Mouse (Mus musculus) adrenal gland, postnatal 36 days (tissue): ENCODE data around the gene Kif5a. TPM values are rescaled to one million over a fixed set of nuclear protein-coding genes. Genes with fewer than 3 reads are reported as not detected.
A peak's percentile ranks its signal among the peaks of the same experiment; 100 is the strongest.

Experiments
- DNase-seq, 2 experiments: peaks; one replicate each; pipeline ENCODE4 v3.0.0; 2021; ENCODE audit warnings: mixed read lengths in 1 of 2
- total RNA-seq, 2 experiments: library from RNA; stranded (reverse); gene quantifications; 2 replicates each; pipeline ENCODE4 v1.2.3; 2021

Gene Kif5a
- total RNA-seq, 2 experiments from 2014 or later, result 6.3 to 7.5 TPM

DNA sequence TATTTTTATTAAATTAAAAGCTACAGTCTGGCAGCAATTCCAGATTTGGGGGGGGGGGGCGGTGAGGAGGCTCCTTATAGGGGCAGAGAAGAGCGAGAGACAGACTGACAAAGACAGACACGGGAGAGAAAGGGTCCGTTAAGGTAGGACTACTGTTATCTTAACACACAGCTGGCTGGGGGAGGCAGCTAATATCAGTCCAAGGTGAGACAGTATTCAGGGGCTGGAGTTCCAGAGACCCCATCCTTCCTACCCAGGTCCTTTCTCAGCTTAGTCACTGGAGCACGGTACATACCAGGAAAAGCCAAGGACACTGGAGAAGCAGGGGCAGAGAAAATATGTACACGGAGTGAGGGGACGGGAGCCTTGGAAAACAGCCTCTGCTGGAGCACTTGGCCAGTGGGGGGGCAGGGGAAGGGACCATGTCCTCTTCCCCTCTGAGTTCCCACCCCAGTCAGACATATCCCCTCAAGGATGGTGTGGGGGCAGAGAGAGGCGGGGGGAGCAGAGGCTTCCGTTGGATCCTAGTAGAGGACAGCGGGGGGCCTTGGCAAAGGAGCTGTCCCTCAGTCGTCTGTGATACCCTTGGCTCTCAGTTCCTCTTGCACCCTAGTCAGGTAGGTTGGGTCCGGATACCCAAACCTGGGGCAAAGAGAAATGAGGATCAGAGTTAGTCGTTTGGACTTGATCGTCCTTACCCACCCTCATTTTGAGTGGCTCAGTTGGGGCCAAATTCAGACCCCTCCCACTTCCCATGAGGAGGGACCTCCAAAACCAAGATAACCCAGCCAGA is 72.6 kb downstream of the Kif5a start:
- no peak for DNase-seq

DNA sequence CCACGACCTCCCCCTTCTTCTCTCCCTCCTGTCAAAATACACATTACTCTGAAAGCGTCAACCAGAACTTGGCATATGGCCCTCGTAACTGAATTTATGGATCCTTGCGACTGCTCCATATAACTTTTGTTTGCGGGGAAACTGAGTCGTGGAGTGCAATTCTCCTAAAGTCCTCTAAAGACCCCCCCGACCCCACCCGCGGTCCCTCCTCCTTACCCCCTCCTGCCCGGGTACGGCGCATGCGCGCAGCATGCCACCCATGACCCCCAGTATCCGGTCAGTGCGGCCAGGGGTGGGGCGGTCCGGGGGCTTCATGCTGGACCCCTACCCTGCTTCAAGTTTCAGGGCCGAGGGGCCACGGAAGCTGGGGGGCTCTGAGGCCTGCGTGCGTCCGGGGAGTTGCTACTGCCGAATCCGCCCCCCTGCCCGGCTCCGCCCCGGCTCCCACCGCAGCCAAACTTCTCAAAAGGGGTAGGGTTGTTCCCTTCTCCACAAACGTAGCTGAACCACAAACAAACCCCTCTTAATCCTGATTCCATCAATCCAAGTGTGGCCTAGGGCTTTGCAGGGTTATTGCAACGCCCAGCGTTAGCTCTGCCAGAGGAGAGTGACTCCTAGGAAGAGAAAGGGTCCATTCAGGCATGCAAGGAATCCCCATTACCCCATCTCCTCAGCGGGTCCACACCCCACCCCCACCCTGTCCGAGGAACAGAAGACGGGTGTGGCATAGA is 73.3 kb downstream of the Kif5a start, which contains the start of gene Arhgef25:
Arhgef25 (minus strand) TSS at position 433 of the 731 bp plus-strand sequence.
- peak; percentile 47 to 71 for DNase-seq

DNA sequence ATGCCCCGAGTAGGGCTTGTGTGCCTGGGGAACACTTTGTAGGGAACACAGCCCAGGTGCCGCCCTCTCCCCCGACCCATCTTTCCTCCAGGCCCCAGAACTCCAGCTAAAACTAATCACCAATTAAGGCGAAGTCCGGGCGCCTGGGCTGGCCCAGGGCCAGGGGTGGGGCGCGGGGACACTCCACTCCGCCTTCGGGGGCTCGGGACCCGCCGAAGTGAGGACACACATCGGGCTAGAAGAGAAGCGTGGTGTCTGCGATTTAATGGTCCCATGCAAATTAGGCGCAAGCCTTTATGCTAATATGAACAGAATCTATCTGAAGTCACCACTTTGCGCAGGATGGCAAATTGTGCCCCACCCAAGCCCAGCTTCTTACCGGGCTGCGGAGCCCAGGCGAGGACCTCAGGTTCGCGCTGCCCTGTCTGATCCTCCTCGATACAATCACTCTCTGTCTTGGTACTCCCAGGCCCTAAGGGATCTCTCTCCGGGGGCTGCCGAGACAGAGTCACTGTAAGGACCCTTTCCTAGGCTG is 74.0 kb downstream of the Kif5a start:
- peak; percentile 26 to 49 for DNase-seq

DNA sequence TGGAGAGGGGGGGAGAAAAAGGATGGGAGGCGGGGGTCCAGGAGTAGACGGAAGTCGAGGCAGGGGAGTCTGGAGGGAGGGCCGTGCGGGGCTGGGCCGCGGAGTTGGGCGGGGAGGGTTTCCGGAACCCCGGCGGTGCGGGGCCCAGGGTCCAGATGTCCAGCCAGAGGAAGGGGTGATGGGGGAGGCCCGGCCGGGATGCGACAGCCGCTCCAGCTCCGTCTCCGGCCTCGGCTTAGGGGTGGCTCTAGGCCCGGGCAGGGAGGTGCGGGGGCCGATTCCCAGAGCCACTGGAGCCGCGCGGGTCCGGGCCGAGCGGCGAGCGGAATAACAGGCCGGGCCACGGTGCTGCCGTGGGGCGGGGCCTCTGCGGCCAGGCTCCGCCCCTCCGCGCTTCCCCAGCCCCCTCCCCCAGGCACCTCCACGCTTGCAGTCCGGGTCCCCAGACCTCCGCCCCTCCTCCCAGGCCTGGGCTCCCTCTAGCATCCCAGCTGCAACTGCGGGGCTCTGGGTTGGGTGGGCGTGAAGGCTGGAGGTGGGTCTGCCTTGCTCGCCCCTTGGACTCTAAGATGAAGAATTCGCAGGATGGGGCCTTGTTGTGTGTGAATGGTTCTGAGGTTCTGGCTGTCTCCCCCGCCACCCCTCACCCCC is 74.6 kb downstream of the Kif5a start:
- peak; percentile 62 to 82 for DNase-seq

DNA sequence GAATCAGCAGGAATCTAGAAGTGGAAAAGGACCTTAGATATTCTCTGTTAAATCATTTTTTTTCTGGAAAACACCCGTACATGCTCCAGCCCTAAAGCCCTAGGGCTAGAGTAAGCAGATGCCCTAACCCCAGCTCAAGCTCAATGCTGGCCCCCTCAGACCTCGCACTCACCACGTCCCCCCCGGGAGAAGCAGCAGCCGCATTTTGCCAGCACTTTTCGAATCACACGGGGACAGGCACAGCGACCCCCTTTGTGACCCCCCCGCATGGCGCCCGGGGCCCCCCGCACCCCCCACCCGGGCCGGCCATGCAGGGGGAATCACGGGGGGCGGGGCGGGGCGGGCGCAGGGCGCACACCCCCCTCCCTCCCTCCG is 75.1 kb downstream of the Kif5a start:
- no peak for DNase-seq

DNA sequence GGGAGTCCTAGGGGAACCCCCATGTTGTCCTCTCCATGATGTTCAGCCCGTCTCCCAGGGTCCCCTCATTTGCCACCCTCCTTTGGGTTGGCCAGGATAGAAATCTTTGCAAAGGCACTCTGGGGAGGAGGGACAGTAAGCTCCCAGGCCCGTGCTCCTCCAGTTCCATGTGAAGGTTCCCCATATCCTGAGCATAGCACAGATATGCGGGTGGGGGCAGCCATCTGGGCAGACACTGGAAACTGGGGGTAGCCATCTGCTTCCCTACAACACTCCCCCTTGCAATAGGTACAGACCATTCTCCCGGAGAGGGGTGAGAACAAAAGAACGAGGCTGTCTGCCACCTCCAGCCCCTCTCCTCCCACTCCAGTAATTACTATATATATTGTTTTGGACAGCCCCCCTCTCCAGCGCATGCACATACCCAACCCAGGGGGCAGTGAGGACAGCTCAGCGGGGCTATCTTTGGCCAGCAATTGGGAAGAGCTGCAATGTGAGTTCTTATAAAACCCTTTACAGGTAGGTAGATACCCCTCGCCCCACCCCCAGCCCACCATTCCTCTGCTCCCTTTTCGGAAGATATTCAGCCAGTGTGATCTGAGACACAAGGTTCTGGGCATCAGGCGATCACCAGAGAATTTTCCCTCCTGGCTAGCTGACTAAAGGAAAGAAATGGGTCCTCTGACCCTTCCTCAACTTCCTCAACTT is 75.6 kb downstream of the Kif5a start:
- DNase-seq, result no peak

DNA sequence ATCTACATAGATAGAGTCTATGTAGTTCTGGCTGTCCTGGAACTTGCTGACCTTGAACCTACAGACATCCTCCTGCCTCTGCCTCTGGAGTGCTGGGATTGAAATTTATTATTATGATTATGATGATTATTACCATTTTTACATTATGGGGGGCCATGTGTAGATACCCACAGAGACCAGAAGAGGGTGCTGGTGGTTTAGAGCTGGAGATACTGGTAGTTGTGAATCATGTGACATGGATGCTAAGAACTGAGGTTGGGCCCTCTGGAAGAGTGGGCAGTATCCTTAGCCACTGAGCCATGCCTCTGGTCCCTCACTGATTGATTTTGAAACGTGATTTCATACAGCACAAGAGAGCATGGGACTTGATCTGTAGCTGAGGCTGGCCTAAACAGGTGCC is 76.7 kb downstream of the Kif5a start:
- DNase-seq, result no peak

DNA sequence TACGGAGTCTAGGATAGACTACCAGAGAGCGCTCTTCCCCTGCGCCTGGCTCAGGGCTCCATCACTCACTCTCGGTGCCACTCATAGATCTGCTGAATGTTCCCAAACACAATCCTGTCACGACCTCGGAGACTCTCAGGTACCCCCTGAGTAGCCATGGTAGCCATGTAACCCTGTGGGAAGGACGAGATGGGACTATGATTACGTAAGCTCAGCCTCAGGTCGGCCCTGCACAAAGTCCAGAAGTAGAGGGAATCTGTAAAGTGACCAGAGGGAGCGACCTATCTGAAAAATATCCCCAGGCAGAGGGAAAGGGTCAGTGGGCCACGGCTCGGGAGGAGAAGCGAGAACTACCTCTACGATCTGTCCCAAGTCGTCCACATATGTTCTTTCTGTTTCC is 77.6 kb downstream of the Kif5a start:
- DNase-seq, result no peak

DNA sequence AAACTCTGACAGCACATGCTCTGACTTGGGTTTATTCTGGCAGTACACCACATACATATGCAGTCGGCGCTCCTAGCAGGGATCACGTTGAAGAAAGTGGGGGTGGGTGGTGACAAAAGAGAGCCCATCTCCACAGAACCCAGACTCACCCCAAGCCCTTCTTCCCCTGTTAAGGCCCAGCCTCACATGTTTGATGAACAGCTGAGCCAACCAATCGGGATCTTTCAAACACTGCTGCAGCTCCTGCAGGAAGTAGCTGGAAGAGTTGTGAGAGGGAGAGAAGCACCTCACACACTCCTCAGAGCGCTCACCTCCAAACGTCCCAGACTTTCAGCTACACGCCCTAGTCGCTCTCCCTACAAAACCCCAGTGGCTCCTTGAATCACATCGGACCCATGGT is 78.0 kb downstream of the Kif5a start:
- no peak for DNase-seq

DNA sequence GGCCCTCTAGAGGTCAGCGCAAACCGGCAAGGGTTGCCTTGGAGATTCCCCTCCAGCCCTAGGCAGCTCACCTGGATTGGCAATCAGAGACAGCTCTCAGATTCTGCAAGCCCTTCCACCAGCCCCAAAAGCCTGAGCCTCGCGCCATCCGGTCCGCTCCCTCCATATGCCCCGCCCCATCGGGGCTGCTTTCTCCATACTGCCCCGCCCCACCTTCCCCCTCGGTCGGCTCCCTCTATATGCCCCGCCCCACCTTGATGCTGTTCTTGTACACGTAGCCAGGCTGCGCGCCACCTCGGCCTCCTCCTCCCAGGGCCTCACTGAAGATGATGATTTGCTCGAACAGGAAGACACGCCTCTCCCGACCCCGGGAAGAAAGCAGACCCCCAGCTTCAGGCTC is 79.4 kb downstream of the Kif5a start:
- DNase-seq, result no peak

DNA sequence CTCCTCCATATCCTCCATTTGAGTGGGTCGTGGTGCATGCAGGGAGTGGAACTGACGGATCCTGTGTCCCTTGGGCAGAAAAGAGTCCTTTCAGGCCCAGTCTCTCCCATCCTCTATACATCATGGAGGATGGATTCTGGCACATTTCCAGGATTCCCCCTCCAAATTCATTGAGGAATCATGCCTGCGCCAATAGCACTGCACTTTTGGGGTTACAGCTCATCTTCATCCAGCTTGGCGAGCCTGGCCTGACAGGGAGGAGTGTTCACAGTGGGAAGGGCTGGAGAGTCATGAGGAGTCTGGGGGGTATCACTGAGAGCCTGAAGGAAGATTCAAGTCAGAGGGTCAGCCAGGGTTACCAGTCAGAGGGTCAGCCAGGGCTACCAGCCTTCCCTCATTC is 80.5 kb downstream of the Kif5a start:
- no peak for DNase-seq

DNA sequence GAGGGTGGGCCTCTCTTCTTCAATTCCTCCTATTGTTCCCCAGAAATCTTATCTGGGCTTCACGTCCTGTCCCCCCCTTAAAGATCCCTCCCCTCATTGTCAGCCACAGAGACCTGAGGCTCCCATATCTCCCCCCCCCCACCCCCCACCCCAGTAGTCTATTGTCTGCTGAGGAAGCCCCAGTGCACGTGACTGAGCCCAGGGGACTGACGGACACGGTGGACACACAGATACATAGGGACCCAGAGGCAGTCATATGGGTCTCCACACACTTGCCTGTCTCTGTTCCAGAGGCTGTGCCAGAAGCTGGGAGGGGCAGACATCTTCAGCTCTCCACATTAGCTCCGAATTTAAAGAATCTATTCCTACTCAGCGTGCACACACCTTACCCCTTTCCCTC is 81.6 kb downstream of the Kif5a start:
- DNase-seq, result no peak

DNA sequence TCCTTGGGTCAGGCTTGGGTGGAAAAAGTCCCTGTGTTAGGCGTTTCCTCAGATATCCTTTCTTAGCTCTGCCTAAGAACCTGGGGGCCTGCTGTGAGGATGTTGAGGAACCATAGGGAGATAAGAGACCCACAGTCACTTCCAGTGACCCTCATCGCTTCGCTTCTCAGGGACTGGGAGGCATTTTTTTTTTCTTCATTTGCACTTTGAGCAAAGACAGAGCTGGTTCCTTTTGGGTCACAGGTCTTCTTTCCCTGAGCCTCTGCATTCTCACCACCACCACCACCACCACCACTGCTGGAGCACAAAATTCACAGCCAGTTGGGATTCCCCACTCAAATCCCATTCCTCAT is 82.5 kb downstream of the Kif5a start:
- DNase-seq, result no peak

DNA sequence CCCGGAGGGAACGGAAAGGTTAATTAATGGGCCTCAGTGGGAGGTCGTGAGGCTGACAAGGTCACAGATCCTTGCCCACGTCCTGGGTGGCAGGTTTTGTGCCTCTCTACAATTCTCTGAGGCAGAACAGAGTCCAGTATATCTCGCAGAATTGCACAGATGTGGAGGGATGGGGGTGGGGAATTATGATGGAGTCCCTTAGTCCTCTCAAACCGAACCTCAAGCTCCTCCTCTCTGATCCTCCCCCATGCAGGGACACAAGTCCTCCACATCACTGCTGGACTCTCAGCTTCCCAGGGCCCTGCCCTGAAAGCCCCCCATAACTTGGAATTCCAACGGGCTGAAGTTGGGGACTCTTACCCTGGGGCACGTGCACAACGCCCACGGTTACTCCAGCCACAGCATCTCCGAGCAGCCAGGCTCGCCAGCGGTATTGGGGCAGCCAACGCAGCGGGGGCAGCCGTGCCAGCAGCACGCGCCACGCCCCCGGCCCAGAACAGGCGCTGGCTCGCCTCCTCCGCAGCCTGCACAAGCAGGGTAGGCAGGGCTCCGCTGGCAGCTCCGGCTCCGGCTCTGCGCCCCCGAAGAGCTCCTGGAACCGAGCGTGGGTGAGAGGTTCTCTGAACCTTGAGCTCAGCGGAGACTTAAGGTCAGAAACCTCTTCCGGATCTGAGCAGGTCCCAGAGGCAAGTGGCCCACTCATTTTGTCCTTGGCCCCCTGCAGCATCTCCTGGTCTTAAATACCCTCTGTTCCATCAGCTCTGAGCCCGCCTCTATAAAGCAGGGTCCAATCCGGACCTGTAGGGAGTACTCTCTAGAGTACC is 83.1 kb downstream of the Kif5a start, which contains the start of gene Slc26a10:
Slc26a10 (minus strand) TSS at position 775 of the 824 bp plus-strand sequence.
- no peak for DNase-seq

DNA sequence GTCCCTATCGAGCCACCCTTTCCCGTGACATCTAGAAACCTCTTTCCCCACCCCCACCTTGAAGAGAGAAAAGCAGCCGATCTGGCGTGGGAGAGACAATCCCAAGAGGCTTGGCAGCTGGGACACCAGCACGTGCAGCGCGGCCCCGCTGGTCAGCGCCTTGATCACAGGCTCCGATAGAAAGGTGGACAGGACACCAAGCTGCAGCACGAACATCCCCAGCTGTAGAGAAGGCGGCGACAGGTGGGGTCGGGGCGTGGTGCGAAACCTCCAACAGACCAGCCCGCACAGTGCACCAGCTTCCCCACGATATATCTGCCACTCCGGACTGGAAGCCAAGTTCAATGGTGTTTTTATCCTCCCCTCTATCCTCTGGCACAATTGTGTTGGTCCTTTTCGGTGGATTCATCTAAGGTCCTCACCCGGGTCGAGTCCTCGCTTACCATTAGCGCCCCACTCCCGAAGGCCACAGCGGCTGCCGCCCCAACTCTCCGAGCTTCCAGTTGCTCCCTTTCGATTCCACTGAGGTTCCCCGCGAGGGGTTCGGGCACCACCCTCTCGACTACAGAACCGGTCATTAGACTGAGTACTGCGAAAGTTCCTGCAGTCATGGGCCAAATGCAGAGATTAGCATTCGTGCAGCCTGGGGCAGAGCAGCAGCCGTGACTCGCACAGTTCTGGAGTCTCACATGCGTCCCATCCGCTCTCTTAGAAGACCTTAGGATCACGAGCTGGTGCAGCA is 84.7 kb downstream of the Kif5a start:
- DNase-seq, result no peak

DNA sequence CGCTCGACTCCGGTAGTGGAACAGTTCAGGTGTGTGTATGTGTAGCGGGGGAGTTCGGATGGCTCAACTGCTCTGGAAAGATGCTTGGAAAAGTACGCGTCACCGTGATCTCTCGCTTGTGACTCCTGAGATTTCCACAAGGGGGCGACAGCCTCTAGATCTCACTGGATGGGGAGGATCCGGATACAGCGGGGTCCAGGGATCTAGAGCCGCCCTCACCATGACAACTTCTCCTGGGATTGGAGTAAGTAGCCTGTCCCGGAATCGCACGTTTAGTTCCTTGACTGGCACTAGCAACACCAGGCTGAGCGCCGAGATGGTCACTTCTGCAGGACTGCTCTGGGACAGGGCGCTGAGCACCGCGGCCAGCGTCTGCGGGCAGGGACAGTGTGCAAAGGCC is 85.4 kb downstream of the Kif5a start:
- DNase-seq, result peak; percentile 77 to 82

DNA sequence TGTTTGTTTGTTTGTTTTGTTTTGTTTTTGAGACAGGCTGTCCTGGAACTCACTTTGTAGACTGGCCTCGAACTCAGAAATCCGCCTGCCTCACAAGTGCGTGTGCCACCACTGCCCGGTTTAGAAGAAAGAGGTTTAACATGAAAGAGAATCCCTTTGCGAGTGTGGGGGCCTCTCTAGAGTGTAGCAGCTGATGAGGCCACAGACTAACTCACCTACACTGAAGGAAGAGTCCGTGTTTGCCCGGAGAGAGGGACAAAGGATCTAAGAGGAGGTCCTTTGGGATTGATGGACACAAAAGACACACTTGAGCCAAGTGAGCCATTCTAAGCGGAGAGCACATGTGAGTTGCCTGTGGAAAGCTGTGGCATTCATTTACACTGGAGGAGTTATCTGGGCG is 85.9 kb downstream of the Kif5a start:
- DNase-seq, result no peak

DNA sequence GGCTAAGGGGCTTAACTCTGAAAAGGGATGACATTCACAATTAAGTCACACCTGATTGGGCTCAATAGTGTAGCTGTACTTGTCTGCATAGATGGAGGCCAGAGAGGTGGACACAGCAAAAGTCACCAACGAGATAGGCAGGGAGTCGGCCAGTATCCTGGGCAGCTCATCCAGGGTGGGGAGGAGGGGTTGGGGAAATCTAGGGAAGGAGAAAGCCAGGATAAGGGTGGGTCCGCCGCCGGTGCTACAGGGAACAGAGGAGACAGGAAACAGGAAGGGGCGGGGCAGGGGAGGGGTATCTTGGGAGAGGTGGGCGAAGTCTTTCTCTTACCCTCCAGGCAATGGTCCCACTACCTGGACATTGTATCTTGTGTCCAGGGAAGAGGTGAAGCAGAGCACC is 86.4 kb downstream of the Kif5a start:
- DNase-seq, result no peak

DNA sequence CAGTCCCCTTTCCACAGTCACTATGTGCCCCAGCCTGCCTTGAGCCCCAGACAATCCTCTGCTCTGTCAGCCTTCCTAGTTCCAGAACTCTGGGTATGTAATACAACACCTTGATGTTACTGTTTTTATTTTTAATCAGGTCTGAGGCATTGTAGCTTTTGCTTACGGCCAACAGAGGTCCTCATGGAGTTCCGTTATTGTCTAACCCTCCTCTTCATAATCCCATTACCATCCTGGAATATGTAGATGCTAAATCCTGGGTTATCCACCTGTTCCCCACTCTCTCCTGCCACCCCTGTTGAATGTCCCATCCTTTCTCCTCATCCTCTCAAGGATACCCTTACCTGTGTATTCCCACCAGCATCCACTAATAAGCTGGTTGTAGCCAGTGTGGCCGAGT is 86.9 kb downstream of the Kif5a start:
- no peak for DNase-seq
